Mouse (Mus musculus) hematopoietic stem cell, adult 5-6 weeks (primary cell): ENCODE measurements around the gene Gm10959. TPM values are rescaled to one million over a fixed set of nuclear protein-coding genes. Genes with fewer than 3 reads are reported as not detected.
"Not testable (repeated sequence)": the region's sequence is repeated elsewhere in the genome, so short reads cannot be mapped to it uniquely, and the experiment has no call there.

Source experiments
- ATAC-seq, 2 experiments: fragments of 125-278 bp in 1 of 2; replicated peaks in 1 of 2; 2 replicates each; pipeline ENCODE4 v1.8.0; 2016 to 2017; ENCODE audit warnings: inconsistent platforms in 2 of 2, mild to moderate bottlenecking in 2 of 2, moderate number of reproducible peaks in 2 of 2, low read depth in 1 of 2, moderate TSS enrichment in 1 of 2; ENCODE audit not compliant: low FRiP score in 2 of 2, poor library complexity in 2 of 2, severe bottlenecking in 2 of 2, insufficient read depth in 1 of 2, low TSS enrichment in 1 of 2
- total RNA-seq: library from RNA; stranded (forward); fragments of 172-1452, 232-1000 nt; gene quantifications from 2 replicates; pipeline ENCODE4 v1.2.3, GENCODE M21; 2017

Gm10959 gene
- total RNA-seq: not detected in 2 replicates

DNA sequence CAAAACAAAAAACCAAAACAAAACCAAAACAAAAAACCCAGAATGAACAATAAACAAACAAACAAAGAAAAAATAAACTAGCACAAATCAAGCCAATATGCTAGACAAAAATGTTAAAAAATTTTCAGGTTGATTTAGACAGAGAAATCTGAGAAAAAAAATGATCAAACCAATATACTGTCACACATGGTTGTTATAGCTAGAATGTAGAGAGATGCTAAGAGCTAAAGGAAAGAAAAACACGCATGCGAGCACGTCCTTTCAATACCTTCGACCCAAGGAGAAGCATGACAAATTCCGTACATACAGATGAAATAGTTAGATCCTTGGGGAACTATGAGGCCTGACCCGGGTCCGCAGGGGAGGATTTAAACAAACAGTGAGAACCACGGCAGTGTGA, at the start of gene Gm10959:
TSS of gene Gm10959 (minus strand) at position 101 of the 400 bp plus-strand sequence.
- ATAC-seq: no peak

DNA sequence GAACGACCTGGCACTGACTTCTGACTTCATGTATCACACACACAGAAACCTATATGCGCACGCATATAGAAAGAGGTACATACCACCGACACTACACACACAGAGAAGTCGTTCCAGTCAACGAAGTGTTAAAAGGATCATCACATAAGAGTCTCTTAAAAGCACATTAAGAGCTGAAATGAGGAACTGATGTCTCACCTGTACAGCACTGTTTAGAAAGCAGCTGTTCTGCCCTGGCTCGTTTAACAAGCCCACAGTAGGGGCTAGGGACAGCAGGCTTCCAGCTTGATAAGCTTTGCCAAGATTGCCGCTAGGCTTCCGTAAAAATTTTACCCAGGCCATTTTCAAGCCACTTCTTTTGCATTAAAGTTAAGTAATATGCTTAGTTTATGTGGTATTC, 49.2 kb upstream of the Gm10959 start:
- ATAC-seq: no peak

DNA sequence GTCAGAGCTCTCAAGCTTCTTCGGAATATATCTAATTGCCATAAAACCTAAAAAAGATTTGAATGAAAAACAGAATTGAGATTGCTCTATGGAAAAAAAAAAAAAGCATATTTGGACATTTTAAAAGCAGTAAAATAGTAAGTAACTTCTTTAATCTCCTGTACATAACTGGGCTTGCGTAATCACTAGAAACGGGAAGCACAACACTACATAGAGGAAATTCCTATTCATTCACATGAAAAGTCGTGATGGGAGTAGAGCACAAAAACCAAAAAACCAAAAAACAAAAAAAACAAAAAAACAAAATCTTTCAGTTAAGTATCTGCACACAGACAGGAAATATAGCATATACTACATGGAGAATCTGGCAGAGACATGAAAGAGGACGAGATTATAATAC, 45.1 kb upstream of the Gm10959 start:
- ATAC-seq: no peak

DNA sequence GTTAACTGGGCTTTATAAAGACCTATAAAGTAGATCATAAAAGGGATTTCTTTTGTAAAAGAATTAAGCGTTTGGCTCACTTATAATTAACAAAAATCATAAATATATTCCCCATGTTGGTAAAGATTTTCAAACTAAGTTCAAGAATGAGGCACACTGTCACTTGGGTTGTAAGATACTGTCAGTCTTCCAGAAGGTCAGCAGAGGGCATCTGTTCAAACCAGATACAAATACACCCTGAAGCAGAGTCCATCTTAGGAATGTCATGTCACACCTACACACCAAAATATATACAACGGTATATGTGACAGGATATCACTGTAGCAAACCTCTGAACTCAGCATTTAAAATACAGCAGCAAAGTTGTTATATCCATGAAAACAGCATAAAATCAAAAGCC, 31.0 kb upstream of the Gm10959 start:
- ATAC-seq: no peak

DNA sequence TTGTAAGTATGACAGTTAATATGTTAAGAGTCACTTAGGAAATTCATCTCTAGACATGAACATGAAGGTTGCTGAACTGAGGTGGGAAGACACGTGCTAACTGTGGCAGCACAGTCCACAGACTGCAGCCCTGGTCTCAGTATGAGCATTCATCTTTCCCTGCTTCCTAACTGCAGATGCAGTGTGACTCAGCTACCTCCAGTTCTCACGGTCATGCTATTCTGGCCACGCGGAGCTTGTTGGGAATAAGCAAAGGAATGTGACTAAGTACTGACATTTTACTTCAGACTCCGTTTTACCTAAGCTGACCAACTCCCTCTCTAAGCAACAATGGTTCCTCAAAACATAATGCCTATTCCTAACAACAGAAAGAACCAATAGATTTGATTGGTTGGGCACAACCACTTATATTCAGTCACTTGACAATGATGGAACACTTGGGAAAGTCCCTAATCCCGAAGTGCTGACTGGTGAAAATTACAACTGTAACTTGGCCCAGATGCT, 24.3 kb upstream of the Gm10959 start:
- no peak for ATAC-seq

DNA sequence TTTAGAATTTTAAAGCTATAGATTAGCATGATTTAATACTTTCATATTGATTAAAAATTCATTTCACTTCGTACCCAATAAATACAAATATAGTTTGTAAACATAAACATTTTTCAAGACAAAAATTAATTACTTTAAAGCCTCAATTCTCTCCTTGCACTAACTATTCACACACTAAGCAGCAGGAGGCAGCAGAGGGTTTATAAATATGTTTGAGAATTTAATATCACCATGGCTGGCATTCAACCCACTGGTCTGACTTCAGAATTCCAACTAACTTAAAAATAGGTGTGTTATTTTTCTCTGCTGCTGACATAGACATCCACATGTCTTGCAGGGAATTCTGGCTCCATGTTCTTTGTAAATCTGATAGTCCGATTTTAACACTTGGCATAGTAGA, 20.1 kb upstream of the Gm10959 start:
- peak; percentile 51 to 56; a peak in 3 of 4 replicates for ATAC-seq

DNA sequence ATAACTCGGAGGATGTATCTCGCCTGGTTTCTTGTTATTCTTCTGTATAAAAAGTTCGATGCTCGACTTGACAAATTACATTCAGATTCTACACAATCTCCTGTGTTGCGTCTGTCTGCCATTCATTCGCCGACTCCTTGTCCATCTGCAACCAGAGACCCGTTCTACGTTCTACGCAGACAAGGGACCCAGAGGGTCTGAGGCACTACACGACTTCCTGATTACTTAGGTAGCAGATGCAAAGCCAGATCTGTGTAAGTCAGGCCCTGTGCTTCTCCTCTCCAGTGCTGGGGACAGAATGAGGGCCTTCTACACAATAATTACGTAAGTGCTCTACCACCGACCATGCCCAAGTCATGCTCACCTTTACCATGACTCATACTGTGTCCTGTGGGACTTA, 18.0 kb upstream of the Gm10959 start:
- ATAC-seq: not testable (repeated sequence)

DNA sequence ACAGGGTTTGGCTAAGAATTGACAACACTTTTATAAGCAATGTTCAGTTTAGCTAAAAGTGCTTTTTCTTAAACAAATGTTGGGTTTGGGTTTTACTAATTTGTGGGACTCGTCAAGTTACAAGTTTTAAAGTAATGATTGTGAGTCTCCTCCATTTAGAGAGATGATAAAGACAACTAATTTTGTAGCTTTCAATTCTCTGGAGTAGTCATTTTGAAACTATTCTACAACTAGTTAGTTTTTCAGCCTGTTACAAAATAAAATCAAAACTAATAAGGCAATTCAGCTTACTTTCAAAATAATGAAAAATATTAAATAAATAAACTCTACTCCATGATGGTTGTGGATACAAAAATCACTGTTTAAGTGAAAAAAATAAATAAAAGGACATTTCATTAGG, 13.3 kb upstream of the Gm10959 start:
- no peak for ATAC-seq

DNA sequence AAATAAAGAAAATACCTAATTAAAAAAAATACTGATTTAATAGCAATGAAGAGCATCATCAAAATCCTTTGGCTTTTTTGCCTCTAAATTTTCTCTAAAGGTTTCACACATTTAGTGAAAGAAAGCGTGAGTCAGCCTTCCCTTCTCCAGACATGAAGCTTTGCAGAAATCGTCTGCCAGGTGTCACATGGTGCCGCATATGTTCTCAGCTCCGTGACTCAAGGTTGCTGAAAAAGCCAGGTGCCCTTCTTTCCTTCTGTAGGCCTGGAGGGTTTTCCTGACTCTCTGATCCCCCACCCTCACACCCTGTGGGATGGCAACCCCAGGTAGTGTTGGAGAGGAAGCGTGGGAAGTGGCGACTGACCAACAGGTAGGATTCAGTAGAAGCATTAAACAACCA, 10.6 kb upstream of the Gm10959 start:
- ATAC-seq: no peak

DNA sequence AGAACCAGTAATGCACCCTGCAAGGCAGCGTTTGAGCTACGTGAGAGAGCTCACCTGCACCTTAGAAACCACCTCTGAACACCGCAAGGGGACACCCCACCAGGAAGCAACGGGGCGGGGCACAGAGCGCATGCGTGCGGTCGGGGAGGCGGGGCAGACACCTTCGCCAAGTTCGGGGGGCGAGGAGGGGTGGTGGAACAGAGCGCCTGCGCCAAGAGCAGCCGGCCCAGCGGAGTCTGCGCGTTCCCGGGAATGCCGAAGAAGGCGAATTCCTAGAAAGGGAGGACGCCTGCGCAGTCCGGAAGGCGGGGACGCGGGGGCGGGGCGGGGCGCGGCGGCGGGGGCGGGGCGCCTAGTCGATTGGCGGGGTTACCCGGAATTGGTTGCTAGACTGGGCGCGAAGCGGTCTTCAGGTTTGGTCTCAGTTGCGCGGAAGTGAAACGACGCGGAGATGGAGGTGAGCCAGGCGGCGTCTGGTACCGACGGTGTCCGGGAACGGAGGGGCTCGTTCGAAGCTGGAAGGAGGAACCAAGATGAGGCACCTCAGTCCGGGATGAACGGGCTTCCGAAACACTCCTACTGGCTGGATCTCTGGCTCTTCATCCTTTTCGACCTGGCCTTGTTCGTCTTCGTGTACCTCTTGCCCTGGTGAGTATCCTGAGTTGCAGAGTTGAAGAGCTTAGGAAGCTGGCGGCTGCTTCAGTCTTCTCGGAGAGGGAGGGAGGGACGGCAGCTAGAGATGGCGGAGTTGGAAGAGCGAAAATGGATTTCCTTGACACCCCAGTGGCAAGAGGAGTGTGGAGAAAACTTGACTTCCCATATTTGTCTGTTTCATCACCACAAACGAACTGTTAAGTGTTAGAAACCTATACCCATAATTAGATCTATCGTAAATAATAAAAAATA, 5.1 kb upstream of the Gm10959 start, which contains the start of gene 1810037I17Rik:
TSS of gene 1810037I17Rik (plus strand) at position 195 of the 906 bp plus-strand sequence.
- peak; percentile 84 to 89 for ATAC-seq

DNA sequence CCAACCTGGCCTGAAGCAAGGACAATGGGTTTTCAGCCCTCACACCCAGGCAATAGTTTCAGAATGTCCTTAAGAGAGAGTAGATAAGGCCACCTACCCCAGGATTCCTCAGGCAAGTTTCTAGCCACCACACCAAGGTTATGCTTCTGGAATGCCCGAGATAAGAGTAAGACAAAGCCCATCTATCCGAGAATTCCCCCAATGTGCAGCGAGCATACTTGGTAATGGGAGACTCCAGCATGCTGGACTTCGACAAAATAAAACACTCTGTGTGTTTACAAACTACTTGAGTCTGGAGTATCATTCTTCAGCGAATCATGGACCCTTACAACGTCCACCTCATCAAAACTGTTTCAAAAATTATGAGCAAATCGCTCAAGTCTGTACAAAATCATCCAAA, 4.0 kb upstream of the Gm10959 start:
- no peak for ATAC-seq

DNA sequence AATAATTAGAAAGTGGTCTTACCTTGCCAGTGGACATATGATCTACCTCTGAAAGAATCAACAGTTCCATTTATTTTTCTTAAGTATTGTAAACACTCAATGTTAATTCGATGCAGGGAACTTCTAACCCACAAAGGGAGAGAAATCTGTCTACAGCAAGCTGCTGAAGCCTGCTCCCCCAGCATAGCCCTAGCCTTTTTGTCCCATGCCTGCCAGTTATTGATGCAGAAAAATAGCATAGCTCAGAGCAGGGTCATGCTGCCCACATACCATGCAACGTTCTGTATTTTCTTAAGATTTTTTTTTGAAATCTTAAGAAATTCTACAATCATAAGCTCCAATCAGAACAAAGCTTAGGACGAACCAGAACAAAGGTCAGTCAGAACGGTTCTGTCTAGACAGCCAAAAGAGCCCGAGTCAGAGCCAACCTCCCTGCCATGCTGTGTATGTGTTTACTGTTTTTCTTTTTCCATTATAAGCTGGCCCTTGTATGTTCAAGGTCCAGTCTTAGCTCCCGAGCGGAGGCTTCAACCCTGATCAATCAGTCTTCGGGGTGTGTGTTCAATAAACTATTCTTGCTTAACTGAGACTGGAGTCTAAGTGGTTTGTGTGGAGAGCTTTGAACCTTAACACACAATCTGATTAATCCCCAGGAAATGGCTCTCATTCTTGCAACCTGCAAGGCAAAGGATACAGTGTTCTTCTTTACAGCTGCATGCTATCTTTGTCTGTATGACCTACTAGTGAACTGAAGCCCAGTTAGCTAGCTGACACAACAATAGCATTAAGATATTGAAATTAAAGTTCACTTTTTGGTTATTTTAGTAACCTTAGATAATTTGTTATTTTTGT, 2.7 kb upstream of the Gm10959 start:
- no peak for ATAC-seq

DNA sequence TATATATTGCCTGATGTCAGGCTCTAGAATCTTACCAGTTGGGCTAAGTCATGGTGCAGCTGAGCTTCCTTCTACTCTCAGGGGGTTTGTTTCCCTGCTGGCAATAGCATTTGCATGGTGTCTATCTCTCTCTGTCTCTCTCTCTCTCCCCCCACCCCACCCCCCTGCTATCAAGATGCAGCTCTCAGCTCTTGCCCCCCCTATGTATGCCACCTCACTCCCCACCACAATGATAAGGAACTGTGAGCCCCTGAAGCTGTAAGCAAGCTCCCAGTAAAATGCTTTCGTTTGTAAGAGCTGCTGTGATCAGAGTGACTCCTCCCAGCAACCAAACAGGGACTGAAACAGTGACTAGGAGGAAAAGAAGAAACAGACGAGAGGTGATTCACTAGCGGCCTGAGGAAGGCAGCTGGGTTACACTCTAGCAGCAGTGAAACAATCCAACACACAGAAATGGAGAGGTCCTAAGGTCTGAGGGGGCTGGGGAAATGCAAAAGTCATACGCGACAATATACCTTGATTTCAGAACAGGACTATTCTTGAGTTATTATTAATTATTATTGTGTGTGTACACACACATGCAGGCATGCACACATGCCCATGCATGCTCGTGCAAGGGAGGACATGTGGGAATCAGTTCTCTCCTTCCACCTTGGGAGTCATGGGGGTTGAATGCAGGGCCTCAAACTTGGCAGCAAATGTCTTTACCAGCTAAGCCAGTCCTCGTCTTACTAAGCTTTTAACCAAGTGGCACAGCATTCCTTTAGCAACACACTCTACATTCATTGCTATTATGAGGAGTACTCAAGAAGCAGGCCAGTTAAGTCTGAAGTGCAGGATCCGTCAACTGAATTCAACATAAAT, 1.6 kb upstream of the Gm10959 start:
- no peak for ATAC-seq

DNA sequence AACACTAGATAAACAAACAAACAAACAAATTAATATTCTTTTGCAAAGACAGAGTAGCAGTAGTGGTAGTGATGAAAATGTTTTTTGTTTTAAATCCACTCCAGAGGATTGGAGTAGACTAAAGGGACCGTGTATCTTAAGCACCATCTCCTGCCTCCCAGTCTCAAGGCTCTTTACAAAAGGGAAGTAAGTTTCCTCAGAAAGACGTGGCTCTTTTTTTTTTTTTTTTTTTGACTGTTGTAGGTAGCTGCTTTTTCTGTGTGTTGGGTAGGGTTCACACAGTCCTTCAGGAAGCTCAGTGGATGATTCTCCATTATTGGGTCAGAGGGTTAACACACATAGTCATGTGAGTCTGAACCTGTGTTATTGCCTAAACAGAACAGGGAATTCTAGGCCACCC, 488 bp downstream of the Gm10959 start:
- peak in 1 of 2 experiments; percentile 49; a peak in 1 of 4 replicates for ATAC-seq

DNA sequence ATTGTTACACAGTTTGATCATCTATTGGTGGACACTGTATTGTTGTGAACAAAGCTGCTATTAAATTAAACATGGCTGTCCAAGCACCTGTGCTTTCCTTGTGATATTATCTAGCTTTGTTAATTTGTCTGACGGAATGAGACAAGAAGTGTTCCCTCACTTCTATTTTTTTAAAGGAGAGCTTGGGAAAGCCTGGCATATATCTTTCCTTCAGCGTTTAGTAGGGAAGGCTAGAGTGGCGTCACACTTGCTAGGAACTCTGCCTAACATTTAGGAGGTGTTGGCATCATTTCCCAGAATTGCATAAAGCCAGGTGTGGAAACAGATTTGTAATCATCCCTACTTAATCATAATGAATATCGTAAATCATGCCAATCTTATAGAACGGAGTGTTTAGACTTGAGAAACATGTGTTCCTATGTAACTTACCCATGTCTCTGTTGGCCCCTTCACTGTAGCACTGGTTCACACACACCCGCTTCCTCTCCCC, 2.9 kb downstream of the Gm10959 start:
- ATAC-seq: no peak

DNA sequence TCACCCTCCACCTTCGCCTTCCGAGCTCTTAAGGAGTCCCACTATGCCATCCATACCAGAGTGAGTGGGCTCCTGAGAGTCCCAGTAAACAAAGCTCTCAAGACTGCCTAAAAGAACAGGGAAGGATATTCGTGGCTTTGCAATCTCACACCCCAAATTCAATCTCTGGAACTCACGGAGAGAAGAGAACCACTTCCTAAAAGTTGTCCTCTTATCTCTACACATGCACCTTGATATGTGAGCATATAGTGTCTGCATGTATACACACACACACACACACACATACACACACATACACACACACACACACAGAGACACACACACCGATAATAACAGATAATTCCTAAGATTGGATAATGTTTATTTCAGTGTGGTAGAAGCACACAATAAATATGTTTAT, 3.7 kb downstream of the Gm10959 start:
- ATAC-seq: 0 out of 4 replicates have a peak, but pooled peaks of 1 of the 2 experiments have one; percentile 12

DNA sequence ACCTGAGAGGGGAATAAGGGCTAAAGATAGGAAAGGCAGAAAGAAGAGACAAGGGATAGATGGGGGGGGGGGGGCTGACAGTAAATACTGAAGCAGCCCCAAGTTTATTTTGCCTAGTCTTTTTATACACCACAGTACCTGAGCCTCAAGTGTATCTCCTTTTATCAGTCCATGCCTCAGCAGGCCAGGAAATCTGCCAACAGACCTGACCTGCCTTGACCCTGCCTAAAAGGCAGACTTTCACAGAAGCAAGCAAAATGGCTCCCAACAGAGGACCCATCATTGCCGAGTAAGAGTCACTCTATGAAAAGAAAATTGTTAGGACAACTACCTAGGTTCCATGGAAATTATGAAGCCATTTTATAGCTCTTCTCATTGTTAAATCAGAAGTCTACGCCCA, 11.3 kb downstream of the Gm10959 start:
- ATAC-seq: no peak
